Mouse (Mus musculus): ENCODE data around the gene Tfeb. TPM values are rescaled to one million over a fixed set of nuclear protein-coding genes. Genes with fewer than 3 reads are reported as not detected.

Gene Tfeb
- polyA plus RNA-seq, 1 experiment from 2014 or later, result 19.6 TPM

DNA sequence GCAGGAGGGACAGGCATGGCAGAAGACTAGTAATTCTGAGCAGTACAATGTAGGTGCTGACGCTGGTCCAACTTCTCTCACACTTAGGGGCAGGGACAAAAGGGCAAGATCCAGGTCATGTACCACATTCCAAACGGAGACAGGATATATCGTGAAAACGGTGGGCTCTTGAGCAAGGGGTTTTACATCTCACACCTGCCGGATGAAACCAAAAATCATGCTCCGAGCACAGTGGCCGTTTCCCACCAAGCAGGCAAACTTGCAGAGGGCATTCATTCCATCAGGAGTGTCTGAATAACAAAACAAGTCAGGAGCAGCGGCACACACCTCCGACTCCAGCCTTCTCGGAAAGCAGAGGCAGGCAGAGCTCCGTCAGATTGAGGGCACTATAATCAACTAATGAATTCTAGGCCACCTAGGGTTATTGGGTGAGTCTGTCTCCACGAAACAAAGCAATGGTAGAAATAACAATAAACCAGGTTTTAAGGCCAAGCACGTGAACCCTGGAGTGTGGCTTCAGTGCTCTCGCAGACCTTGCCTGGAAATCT is 1.2 kb upstream of the Tfeb start:
- H3K4me2 ChIP-seq (replicated peaks; ENCODE audit: low read depth, low read length), result no peak overlapping the region
- 65% methylated on average over 14 of the region's 14 CpGs for WGBS
- H3K4me3 ChIP-seq (ENCODE audit: low read length), result no peak overlapping the region
- no peaks in the 10 kb centered on the region for H3K27me3 ChIP-seq (ENCODE audit: insufficient read depth, low read length)
- no peak for ATAC-seq (ENCODE audit: low FRiP score, low TSS enrichment)
- H3K4me1 ChIP-seq (ENCODE audit: insufficient read depth, low read length), result peaks cover 23% of the 10 kb centered on the region
- no peaks in the 10 kb centered on the region for H3K9me3 ChIP-seq (ENCODE audit: low read length)
- H3K9ac ChIP-seq (replicated peaks; ENCODE audit: low read length), result no peak overlapping the region
- H3K36me3 ChIP-seq (ENCODE audit: insufficient read depth, low read length), result no peaks in the 10 kb centered on the region
- H3K27ac ChIP-seq (ENCODE audit: low read length), result no peak overlapping the region

- peak overlapping the region; percentile 90 for H3K27ac ChIP-seq (ENCODE audit: low read length)
- H3K4me2 ChIP-seq (replicated peaks; ENCODE audit: low read depth, low read length), result peak overlapping the region; percentile 77
- no peaks in the 10 kb centered on the region for H3K27me3 ChIP-seq (ENCODE audit: insufficient read depth, low read length)
- peak overlapping the region; percentile 71 for H3K9ac ChIP-seq (replicated peaks; ENCODE audit: low read length)
- peak; percentile 93 for ATAC-seq (ENCODE audit: low FRiP score, low TSS enrichment)
- H3K9me3 ChIP-seq (ENCODE audit: low read length), result no peaks in the 10 kb centered on the region
- H3K4me1 ChIP-seq (ENCODE audit: insufficient read depth, low read length), result peaks cover 17% of the 10 kb centered on the region
- no peaks in the 10 kb centered on the region for H3K36me3 ChIP-seq (ENCODE audit: insufficient read depth, low read length)
- under 1% methylated on average over 41 of the region's 60 CpGs for WGBS
- H3K4me3 ChIP-seq (ENCODE audit: low read length), result peak overlapping the region; percentile 62
Measured at GRCm38 (mm10) chr17:47737271-47738065, 638 bp downstream of the Tfeb start.

DNA sequence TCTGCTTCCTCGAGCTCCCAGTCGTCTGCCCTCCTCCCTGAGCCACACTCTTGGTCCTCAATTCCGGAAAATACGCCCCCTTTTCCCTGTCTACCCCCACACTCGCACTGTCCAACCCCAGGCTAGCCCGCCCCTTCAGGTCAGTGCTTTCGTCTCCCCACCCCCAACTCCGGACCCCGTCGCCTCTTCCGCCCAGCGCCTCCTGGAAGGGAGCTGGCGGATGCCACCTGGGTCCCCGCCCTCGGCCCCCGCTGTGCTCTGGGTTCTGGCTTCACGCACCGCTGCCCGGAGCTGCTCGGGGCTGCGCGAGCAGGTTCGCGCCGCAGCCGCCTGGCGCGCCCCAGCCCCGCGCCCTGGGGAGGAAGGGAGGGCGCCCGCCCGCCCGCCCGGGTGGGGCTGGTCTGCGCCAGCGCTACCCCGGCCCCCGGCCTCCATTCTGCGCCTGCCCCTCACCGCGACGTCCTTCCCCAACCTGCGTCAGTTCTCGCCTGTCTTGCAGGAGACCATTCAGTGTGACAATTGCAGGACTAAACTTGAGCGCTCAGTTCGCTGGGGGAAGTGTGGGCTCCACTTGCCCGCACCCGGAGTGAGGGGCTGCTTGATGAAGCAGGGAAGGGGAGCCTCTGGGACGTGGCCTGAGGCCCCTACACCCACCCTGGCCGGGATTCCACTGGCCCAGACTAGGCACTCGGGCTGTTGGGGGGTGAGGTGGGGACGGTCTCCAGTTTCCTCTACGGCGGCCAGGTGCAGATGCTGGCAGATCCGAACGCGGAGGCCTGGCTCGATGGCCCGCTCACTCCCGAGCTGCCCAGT is 1.4 kb downstream of the Tfeb start:
- peaks cover 17% of the 10 kb centered on the region for H3K4me1 ChIP-seq (ENCODE audit: insufficient read depth, low read length)
- peak overlapping the region; percentile 77 for H3K4me2 ChIP-seq (replicated peaks; ENCODE audit: low read depth, low read length)
- under 1% methylated on average over 57 of the region's 61 CpGs for WGBS
- H3K9ac ChIP-seq (replicated peaks; ENCODE audit: low read length), result peak overlapping the region; percentile 71
- H3K9me3 ChIP-seq (ENCODE audit: low read length), result no peaks in the 10 kb centered on the region
- peak overlapping the region; percentile 90 for H3K27ac ChIP-seq (ENCODE audit: low read length)
- peak; percentile 86 for ATAC-seq (ENCODE audit: low FRiP score, low TSS enrichment)
- no peaks in the 10 kb centered on the region for H3K36me3 ChIP-seq (ENCODE audit: insufficient read depth, low read length)
- H3K4me3 ChIP-seq (ENCODE audit: low read length), result peak overlapping the region; percentile 62
- H3K27me3 ChIP-seq (ENCODE audit: insufficient read depth, low read length), result no peaks in the 10 kb centered on the region

GRCm38 (mm10) chr17:47738879-47739798 is 2.3 kb downstream of the Tfeb start:
- Histone ChIP-seq H3K36me3 (ENCODE audit: insufficient read depth, low read length) (no peaks in the 10 kb centered on the region), H3K27me3 (ENCODE audit: insufficient read depth, low read length) (no peaks in the 10 kb centered on the region), H3K9ac (replicated peaks; ENCODE audit: low read length) (peak overlapping the region; percentile 71), H3K9me3 (ENCODE audit: low read length) (no peaks in the 10 kb centered on the region), H3K27ac (ENCODE audit: low read length) (peak overlapping the region; percentile 90), H3K4me2 (replicated peaks; ENCODE audit: low read depth, low read length) (peak overlapping the region; percentile 77), H3K4me3 (ENCODE audit: low read length) (peak overlapping the region; percentile 62), H3K4me1 (ENCODE audit: insufficient read depth, low read length) (peaks cover 17% of the 10 kb centered on the region)
- no peak for ATAC-seq (ENCODE audit: low FRiP score, low TSS enrichment)
- WGBS, result 6% methylated on average over 20 of the region's 20 CpGs

- ATAC-seq (ENCODE audit: low FRiP score, low TSS enrichment), result no peak
- Histone ChIP-seq H3K9ac (replicated peaks; ENCODE audit: low read length) (no peak overlapping the region), H3K4me1 (ENCODE audit: insufficient read depth, low read length) (peaks cover 17% of the 10 kb centered on the region), H3K4me3 (ENCODE audit: low read length) (no peak overlapping the region), H3K36me3 (ENCODE audit: insufficient read depth, low read length) (no peaks in the 10 kb centered on the region), H3K9me3 (ENCODE audit: low read length) (peaks cover 6% of the 10 kb centered on the region; the same call in 1 of the 2 replicates), H3K27me3 (ENCODE audit: insufficient read depth, low read length) (no peaks in the 10 kb centered on the region), H3K27ac (ENCODE audit: low read length) (no peak overlapping the region), H3K4me2 (replicated peaks; ENCODE audit: low read depth, low read length) (no peak overlapping the region)
- WGBS, result 64% methylated on average over 2 of the region's 2 CpGs
Measured at GRCm38 (mm10) chr17:47740186-47740585, 3.4 kb downstream of the Tfeb start.

GRCm38 (mm10) chr17:47742991-47743734 is 6.3 kb downstream of the Tfeb start:
- no peak for ATAC-seq (ENCODE audit: low FRiP score, low TSS enrichment)
- Histone ChIP-seq H3K9ac (replicated peaks; ENCODE audit: low read length) (no peak overlapping the region), H3K36me3 (ENCODE audit: insufficient read depth, low read length) (no peaks in the 10 kb centered on the region), H3K27me3 (ENCODE audit: insufficient read depth, low read length) (no peaks in the 10 kb centered on the region), H3K4me2 (replicated peaks; ENCODE audit: low read depth, low read length) (no peak overlapping the region), H3K4me3 (ENCODE audit: low read length) (no peak overlapping the region), H3K9me3 (ENCODE audit: low read length) (peaks cover 6% of the 10 kb centered on the region; the same call in 1 of the 2 replicates), H3K27ac (ENCODE audit: low read length) (no peak overlapping the region), H3K4me1 (ENCODE audit: insufficient read depth, low read length) (peaks cover 16% of the 10 kb centered on the region)
- 40% methylated on average over 16 of the region's 16 CpGs for WGBS

DNA sequence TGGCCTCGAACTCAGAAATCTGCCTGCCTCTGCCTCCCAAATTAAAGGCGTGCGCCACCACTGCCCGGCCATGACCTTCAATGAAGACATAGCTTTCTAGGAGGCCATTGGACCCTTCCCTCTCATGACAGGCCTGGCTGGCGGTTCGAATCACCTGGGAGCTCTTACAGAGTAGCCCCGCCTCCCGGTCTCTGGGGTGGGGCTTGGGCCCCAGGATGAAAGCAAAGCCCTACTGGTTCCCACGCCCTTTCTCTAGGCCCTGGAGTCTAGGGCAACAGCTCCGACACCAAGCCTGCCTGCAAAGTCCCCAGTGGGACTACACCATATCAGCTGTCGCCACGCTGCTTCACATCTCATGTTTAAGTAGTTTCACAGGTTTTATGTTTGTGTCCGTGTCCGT is 7.3 kb downstream of the Tfeb start:
- Histone ChIP-seq H3K9ac (replicated peaks; ENCODE audit: low read length) (no peak overlapping the region), H3K4me3 (ENCODE audit: low read length) (no peak overlapping the region), H3K36me3 (ENCODE audit: insufficient read depth, low read length) (no peaks in the 10 kb centered on the region), H3K27ac (ENCODE audit: low read length) (no peak overlapping the region), H3K4me1 (ENCODE audit: insufficient read depth, low read length) (peaks cover 15% of the 10 kb centered on the region), H3K27me3 (ENCODE audit: insufficient read depth, low read length) (no peaks in the 10 kb centered on the region), H3K9me3 (ENCODE audit: low read length) (peaks cover 6% of the 10 kb centered on the region; the same call in 1 of the 2 replicates), H3K4me2 (replicated peaks; ENCODE audit: low read depth, low read length) (no peak overlapping the region)
- 93% methylated on average over 14 of the region's 14 CpGs for WGBS
- ATAC-seq (ENCODE audit: low FRiP score, low TSS enrichment), result no peak

DNA sequence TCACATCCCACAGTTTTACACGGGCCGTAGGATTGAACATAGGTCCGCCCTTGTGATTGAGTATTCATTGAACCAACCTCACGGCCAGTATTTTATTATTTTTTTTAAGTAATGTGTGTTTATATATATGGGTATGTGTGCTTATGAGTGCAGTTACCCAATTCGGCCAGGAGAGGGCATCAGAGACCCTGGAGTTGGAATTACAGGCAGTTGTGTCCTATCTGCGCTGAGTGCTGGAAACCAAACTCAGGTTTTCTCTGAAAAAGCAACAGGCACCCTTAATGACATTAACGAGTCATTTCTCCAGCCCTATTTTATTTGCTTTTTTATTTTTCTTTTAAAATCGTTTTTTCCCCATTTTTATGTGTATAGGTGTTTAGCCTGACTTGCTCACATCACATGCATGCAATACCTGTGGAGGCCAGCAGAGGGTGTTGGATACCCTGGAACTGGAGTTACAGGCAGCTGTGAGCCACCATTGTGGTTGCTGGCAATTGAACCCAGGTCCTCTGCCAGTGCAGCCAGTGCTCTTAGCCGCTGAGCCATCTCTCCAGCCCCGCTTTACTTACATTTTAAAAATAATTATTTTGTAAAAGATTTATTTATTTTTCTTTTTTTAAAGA is 8.0 kb downstream of the Tfeb start:
- Histone ChIP-seq H3K9ac (replicated peaks; ENCODE audit: low read length) (no peak overlapping the region), H3K4me3 (ENCODE audit: low read length) (no peak overlapping the region), H3K4me2 (replicated peaks; ENCODE audit: low read depth, low read length) (no peak overlapping the region), H3K27ac (ENCODE audit: low read length) (no peak overlapping the region), H3K36me3 (ENCODE audit: insufficient read depth, low read length) (no peaks in the 10 kb centered on the region), H3K27me3 (ENCODE audit: insufficient read depth, low read length) (no peaks in the 10 kb centered on the region), H3K9me3 (ENCODE audit: low read length) (peaks cover 6% of the 10 kb centered on the region; the same call in 1 of the 2 replicates), H3K4me1 (ENCODE audit: insufficient read depth, low read length) (peaks cover 9% of the 10 kb centered on the region)
- WGBS, result 86% methylated on average over 10 of the region's 10 CpGs
- no peak for ATAC-seq (ENCODE audit: low FRiP score, low TSS enrichment)
